Mouse (Mus musculus) ovary, postnatal 36 days (tissue): ENCODE data around the gene Orm1.

ENCODE experiments used
- DNase-seq: peaks from one replicate; pipeline ENCODE4 v3.0.0; 2022; ENCODE audit warnings: low spot score, mixed read lengths

Orm1 gene

GRCm38 (mm10) chr4:63355877-63356665, 11.7 kb downstream of the Orm1 start, which contains the start of gene Orm3:
TSS of gene Orm3 (plus strand) at chr4:63356162.
- no peak for DNase-seq

- no peak for DNase-seq
These were observed 12.7 kb downstream of the Orm1 start for GRCm38 (mm10) chr4:63356981-63357570.

DNA sequence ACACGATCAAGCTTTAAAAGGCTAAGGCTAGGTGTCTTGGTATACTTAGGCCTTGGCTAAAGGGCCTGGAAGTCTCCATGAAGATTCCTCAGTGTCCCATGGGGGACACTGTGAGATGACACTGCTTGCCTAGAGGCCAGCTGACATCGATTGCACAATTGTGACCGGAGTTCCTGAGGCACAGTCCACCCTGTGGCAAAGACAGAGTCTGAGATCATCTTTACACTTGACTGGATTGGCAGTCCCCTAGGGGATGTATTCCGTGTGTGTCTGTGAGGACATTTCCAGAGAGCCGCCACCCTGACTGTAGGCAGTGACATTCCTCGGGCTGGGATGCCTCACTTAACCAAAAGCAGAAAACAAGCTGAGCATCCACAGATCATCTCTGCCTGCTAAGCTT, 15.5 kb downstream of the Orm1 start:
- DNase-seq, result no peak

DNA sequence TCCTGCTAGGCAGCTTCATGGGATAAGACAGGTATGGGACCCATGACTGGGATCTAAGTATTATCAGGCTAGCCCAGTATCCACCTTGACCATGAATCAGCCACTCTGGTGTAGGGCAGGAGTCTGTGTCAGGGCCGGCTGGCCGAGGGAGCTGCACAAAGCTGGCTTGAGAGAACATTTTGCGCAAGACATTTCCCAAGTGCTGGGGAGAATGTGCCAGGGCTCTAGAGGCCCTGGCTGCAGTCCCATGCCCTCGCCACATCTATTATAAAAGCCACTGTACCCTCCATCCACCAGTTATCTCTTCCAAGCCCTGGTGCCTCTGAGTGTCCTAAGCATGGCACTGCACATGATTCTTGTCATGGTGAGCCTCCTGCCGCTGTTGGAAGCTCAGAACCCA, 17.8 kb downstream of the Orm1 start, which contains the start of gene Orm2:
Gene Orm2 (plus strand): TSS at position 300 of the 400 bp plus-strand sequence.
- DNase-seq, result no peak

DNA sequence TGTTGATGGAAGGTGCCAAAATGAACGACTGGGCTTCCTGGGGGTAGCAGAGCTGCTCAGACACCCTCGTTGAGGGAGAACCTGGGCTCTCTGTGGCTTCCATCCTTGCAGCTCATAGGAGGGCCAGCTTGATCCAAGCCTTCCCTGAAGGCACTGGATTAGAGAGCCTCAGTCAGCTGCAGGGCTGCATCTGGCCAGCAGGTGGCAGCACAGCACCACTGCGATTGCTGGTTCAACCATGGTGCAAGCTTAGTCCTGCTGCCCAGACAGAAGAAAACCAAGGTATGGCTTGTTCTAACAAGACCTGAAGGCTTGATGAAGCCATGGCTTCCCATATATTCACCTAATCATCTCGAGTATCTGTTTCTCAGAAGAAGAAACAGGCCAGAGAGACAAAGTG, 24.2 kb downstream of the Orm1 start:
- peak; percentile 80 for DNase-seq

DNA sequence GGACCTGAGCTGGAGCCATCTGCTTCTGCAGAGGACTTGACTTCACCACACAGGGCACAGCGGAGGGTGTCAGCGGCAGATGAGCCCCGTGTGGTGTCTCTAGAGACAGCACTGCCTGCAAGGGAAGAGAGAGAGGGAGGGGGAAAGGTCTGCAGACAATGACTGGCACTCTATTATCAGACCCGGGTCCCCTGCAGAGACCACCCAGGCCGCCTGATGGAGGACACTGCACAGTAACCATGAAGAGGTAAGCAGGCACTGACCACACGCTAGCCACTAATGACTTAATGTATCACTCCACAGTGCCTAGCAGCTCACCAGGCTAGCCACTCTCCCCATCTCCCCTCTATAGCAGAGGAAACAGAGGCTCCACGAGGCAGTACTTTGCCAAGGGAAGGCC, 26.5 kb downstream of the Orm1 start:
- no peak for DNase-seq

GRCm38 (mm10) chr4:63371890-63372289, 27.5 kb downstream of the Orm1 start:
- DNase-seq, result no peak

GRCm38 (mm10) chr4:63373404-63373803, 29.0 kb downstream of the Orm1 start:
- no peak for DNase-seq

DNA sequence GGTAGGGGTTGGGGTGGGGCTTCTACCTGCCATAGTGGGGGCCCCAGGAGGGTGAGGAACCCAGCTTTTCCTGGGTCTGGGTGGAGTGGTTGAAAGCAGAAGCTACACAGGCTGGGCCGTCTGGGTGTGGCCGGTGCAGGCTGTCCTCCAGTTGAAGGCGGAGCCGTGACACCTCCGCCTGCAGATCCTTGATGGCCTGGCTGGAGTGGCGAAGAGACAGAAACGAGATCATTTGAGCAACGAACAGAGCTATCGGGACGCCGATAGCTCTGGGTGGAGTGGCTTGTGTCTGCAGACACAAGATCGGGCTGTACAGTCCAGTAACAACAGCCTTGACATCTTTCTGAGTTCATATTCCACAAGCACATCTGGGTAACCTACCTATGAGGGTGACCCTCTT, 30.0 kb downstream of the Orm1 start:
- no peak for DNase-seq

DNA sequence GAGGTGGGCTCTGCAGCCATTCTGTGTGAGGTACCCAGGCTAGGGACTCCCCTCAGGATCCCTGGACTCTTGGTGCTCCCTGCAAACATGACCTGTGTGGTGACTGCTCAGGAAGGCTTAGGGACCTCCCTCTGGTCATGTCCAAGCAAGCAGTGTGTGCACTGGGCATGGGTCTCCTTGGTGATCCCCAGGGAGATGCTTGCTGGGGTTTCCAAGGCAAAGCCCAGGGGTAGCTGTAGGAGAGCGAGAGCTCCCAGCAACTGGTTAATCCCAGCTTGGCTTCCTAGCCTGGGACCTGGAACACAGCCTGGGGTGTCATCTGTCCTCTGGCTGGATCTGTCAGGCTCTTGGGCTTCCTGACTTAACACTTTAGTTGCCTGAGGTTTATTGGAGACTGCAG, 31.0 kb downstream of the Orm1 start:
- DNase-seq, result no peak

GRCm38 (mm10) chr4:63377483-63377882, 33.1 kb downstream of the Orm1 start:
- DNase-seq, result no peak

DNA sequence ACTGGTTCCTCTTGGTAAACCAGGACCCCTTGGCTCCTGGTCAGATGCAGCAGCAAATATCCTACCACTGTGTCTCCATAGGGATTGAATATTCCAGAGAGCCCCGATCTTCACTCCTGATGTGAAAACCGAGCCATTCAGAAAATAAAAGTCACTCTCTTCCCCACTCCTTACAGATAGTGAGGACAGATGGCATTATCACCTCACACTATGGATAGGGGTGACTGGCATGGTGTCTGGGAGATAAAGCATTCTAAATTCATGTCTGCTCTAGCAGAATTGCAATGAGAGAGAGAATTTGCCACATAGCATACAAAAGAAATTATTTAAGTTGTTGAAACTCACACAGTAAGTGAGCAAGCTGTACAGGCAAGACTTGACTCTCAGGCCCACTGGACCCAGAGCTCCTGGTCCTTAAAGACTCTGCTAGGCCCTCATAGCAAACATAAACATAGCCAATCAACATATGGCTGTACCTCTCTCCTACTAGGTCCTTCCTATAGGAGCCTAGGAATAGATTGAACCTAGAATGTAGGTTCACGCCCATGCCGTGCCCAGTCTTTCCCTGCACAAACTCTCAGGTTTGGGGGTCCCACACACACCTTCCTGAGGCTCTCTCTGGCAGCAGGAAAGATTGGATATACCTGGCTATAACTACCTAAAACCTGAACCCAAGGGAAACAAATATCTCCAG, 38.5 kb downstream of the Orm1 start:
- no peak for DNase-seq

DNA sequence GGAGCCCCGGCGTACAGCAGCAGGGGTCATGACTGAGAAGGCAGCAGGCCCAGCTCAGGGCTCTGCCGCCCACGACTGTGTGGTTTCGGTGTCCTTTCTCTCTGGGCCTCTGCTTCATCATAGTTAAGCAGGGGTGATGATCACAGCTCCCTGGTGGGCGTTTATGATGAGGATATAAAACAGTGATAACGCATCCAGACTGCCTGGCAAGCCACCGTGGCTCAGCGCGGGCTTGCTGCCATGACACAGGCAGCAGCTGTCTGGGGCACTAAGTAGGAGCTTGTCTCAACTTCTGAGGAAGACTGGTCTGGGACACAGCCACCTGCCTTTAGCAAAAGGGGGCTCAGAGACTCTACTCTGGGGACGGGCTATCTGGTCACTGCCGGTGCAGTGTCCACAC, 39.1 kb downstream of the Orm1 start:
- no peak for DNase-seq

DNA sequence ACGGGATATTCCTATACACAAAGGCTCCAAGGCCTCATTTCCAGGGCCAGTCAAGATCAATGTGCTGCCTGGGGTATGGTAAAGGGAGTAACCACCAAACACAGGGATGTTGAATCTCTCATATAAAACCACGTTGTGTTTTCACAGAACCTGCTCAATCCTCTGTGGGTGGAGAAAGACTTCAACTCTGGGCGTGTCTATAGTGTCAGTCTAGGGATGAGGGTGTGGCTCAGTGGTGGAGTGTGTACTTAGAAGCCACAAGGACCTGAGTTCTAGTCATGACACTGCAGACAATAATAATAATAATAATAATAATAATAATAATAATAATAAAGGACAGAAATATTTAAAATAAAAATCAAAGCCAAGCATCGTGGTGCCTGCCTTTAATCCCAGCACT, 39.9 kb downstream of the Orm1 start:
- no peak for DNase-seq

- DNase-seq, result no peak
These were observed 40.9 kb downstream of the Orm1 start for GRCm38 (mm10) chr4:63385253-63385652.

DNA sequence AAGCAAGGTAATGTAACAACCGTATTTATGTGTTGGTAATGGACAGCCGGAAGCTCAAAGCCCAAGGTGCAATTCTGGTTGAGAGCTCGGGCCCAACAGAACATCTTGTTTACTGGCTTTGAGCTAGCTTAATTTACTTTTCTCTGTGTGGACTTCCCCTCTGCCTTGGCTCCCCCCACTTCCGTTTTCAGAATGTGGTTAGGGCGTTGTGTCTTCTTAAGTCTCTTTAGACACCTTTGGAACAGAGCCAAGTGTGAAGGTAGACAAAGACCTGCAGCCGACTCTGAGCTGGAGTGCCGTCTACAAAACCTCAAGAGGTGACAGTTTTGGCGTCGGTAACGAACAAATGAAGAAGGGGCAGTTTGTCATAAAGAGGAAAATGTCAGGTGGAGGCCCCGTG, 41.4 kb downstream of the Orm1 start:
- DNase-seq, result no peak

DNA sequence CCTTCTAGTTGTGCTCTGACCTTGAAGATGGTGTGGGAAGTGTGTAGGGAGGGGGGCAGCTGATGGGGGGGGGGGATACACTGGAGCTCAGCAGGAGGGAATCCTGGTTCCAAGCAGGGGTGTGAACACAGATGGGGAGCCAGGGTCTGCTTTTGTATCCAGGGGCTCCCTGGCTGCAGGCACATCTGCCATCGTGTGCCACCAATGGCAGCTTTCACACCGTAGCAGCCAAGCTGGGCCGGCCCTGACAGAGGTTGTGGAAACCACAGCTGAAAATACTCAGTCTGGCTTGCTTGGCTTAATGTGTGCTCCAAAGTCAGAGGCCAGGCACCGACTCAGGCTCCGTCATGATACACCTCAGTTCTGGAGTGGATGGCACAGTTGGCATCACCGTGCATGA, 43.7 kb downstream of the Orm1 start:
- no peak for DNase-seq

GRCm38 (mm10) chr4:63389121-63389886, 44.9 kb downstream of the Orm1 start:
- no peak for DNase-seq

DNA sequence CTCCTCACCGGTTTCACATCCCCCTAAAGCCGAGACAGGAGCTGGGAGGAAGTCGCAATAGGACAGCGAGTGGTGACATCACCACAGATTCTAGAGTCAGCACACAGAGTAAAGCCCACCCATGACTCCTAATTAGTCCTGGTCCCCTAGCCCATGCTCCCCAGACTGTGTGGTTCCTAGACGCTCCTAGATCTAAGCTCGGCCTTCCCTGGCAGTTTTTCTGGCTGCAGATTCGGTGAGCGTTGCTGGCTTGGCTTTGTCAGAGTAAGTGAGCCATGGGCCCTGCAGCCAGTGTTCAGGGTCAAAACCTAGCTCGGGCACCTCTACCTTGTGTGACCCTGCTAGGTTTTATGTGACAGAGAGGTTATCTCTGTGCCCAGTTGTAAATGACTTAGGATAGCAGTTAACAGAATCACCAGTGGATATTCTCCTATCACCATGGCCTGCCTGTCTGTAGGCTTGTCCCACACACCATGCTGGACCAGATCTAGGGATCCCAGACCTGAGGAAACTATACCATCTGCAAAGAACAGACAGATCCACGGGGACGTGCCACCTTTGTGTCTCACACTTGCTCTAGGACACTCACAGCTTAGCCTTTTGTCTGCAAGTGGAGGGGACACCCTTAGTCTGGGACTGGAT, 45.6 kb downstream of the Orm1 start:
- DNase-seq, result no peak

DNA sequence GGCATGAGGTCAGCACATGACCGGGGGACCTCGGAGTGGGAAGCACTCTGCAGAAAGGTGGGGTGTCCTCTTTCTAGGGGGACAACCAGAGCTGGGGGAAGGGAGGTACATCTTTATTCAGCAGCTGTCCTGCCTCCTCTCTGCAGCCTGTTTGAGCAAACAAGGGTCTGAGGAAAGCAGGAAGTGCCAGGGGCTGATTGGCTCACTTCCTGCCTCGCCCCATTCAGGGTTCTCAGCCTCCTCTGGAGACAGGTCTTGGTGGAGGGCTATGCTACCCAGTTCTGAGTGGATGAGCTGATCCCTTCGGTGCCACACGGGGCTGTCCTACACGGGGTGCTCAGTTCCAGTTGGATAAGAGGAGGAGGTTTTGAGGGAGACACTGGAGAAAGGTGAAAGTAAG, 47.0 kb downstream of the Orm1 start:
- no peak for DNase-seq
